Mouse (Mus musculus): ENCODE data around the gene Slc4a4. TPM values are rescaled to one million over a fixed set of nuclear protein-coding genes. Genes with fewer than 3 reads are reported as not detected.
"Not testable (repeated sequence)": the region's sequence is repeated elsewhere in the genome, so short reads cannot be mapped to it uniquely, and the experiment has no call there.

Gene Slc4a4
- polyA plus RNA-seq, 1 experiment = 6.3 TPM

DNA sequence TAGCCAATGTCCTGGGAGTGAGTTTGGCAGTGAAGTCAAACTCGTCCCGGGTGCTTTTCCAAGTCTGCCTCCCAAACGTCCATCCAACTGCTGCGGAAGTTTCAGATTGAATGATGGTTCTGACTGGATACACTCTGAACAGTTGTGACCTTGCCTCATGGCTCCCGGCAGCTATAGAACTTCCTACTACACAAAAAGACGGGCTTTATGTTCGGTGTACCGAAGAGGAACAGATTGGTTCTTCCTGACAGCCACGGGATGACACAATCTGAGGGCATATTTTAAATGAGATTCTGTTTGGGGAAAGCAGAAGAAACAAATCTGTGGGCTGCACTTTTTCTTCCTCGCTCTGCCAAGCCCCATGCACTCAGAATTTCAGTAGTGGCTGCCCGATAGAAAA lies 201.8 kb downstream of the Slc4a4 start:
- no peak for TF ChIP-seq CTCF (IDR thresholded peaks at IDR 0.05; ENCODE audit: borderline replicate concordance, extremely low read depth, insufficient read depth, insufficient read length)
- DNase-seq (ENCODE audit: low read depth) = peak; percentile 40

DNA sequence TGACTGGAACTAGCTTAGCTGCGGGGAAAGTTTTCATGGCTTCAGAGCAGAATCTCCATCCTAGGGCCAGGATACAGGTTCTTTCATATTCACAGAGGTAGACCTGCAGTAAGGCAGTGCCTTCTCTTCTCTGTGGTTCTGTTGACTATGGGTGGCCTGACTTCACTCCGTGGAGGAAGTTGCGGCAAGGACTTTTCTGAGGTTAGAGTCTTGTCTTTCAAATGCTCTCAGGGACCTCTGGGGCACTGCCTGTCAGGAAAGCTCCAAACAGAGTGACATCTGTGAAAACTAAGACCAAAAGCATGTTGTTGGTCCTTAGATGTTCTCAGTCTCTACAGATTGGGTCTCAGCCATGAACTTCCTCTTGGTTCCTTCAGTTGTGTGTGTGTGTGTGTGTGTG lies 203.5 kb downstream of the Slc4a4 start:
- no peak for DNase-seq (ENCODE audit: low read depth)
- TF ChIP-seq POLR2A (IDR thresholded peaks at IDR 0.05; ENCODE audit: borderline replicate concordance, extremely low read depth, insufficient read depth, insufficient read length, poor library complexity, severe bottlenecking) (no peak), CTCF (IDR thresholded peaks at IDR 0.05; ENCODE audit: borderline replicate concordance, extremely low read depth, insufficient read depth, insufficient read length) (no peak)

DNA sequence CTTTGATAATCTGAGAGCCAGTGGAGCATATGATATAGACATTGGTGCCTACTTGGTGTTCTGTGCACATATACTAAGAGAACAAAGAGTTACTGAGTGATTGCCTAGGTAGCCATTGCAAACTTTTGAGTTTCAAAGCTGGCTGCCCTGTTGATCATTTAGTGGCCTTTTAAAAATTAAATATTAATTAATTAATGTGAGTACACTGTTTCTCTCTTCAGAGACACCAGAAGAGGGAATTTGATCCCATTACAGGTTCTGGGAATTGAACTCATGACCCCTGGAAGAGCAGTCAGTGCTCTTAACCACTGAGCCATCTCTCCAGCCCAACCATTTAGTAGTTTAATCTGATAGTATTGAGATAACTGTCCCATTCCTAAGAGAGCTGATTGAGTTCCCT lies 209.8 kb downstream of the Slc4a4 start:
- no peak for TF ChIP-seq CTCF (IDR thresholded peaks at IDR 0.05; ENCODE audit: borderline replicate concordance, extremely low read depth, insufficient read depth, insufficient read length)
- TF ChIP-seq POLR2A (IDR thresholded peaks at IDR 0.05; ENCODE audit: borderline replicate concordance, extremely low read depth, insufficient read depth, insufficient read length, poor library complexity, severe bottlenecking) = no peak
- no peak for DNase-seq (ENCODE audit: low read depth)

DNA sequence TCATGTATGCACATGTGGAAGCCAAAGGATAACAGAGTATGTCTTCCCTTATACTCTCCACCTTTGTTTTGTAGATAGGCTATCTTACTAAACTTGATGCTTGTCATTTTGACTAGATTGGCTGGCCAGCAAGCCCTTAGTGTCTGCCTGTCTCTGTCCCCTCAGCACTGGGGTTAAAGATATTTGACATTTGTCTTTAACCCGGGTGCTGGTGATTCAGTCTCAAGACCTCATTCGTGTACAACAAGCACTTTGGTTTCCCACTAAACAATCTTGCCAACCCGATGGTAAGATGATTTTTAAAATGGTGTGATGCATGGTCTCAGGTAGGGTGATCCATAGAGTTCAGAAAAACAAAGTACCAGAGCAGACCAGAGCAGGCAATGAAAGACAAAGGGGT lies 210.7 kb downstream of the Slc4a4 start:
- TF ChIP-seq POLR2A (IDR thresholded peaks at IDR 0.05; ENCODE audit: borderline replicate concordance, extremely low read depth, insufficient read depth, insufficient read length, poor library complexity, severe bottlenecking) = no peak
- TF ChIP-seq CTCF (IDR thresholded peaks at IDR 0.05; ENCODE audit: borderline replicate concordance, extremely low read depth, insufficient read depth, insufficient read length) = no peak
- no peak for DNase-seq (ENCODE audit: low read depth)

DNA sequence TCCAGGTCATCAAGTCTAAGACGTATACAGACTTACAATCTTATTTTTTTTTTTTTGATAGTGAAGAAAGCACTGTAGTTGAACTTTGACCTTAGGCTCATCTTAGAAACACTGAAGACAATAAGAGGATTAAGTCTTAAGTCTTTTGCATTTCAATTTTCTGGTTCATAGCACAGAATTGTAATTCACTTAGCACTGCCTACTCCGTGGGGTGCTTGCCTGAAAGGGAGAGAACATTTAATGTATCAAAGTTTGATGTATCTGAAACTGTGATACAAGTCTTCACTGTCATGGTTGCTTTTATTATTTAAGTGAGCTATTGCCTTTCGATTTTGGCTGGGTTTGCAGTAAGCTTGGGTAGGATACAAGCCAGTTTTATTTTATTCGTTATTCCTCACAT lies 211.5 kb downstream of the Slc4a4 start:
- TF ChIP-seq POLR2A (IDR thresholded peaks at IDR 0.05; ENCODE audit: borderline replicate concordance, extremely low read depth, insufficient read depth, insufficient read length, poor library complexity, severe bottlenecking) = no peak
- no peak for TF ChIP-seq CTCF (IDR thresholded peaks at IDR 0.05; ENCODE audit: borderline replicate concordance, extremely low read depth, insufficient read depth, insufficient read length)
- DNase-seq (ENCODE audit: low read depth) = no peak

DNA sequence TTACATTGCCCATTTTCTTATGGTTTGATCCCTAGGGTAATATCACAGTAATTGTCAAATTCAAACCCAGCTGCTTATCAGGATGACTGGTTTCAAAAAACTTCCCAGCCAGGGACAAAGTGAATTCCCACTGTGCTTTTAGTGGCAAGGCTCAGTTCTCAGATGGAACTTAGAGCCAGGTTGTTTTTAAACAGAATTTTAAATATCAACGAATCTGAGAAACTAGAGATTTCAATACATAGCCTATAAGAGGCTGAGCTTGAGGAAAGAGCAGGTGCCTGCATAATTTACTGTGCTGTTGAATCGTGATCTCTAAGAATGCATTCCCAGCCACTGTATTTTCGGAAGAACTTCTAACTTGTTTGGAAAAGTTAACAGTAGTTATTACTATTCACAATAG lies 213.3 kb downstream of the Slc4a4 start:
- DNase-seq (ENCODE audit: low read depth) = no peak
- no peak for TF ChIP-seq POLR2A (IDR thresholded peaks at IDR 0.05; ENCODE audit: borderline replicate concordance, extremely low read depth, insufficient read depth, insufficient read length, poor library complexity, severe bottlenecking)
- no peak for TF ChIP-seq CTCF (IDR thresholded peaks at IDR 0.05; ENCODE audit: borderline replicate concordance, extremely low read depth, insufficient read depth, insufficient read length)

DNA sequence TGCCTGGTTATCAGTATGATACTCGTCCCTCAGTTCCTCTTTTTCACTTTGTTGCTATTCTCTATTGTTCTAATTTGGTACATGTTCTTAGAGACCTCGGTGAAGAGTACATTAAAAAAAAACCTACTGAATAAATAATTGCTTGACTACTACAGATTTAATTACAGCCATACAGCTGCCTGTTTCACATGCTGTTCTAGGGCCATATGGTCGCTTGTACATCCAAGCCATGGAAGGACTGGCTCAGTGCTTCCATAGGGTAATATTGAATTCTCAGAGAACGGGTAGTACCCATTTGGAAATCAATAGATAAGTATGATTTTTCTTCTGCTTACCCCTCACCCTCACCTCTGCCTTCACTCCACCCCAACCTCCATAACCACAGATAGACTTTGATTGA lies 215.9 kb downstream of the Slc4a4 start:
- peak; percentile 40 for DNase-seq (ENCODE audit: low read depth)

DNA sequence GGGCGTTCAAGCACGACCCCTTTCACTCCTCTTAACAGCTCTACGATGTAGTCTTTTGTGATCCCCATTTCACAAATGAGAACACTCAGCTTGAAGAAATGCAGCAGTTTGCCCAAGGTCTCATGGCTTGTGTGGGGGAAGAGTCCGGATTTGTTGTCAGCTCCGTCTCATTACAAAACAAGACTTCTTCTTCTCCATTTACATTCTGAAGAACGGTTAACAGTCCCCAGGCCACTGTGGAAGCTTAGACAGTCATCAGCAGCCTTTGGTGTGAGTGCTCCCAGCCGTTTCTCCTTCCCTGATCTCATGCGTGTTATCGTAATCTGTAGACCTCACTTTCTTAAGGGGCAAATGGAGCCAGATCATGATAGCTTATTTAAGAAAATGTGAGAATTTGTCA lies 218.7 kb downstream of the Slc4a4 start:
- TF ChIP-seq POLR2A (IDR thresholded peaks at IDR 0.05; ENCODE audit: borderline replicate concordance, extremely low read depth, insufficient read depth, insufficient read length, poor library complexity, severe bottlenecking) (no peak), CTCF (IDR thresholded peaks at IDR 0.05; ENCODE audit: borderline replicate concordance, extremely low read depth, insufficient read depth, insufficient read length) (no peak)
- no peak for DNase-seq (ENCODE audit: low read depth)

More for the DNA sequence above, 215.9 kb downstream of the Slc4a4 start:
- TF ChIP-seq CTCF (IDR thresholded peaks at IDR 0.05; ENCODE audit: borderline replicate concordance, extremely low read depth, insufficient read depth, insufficient read length) = no peak
- no peak for TF ChIP-seq POLR2A (IDR thresholded peaks at IDR 0.05; ENCODE audit: borderline replicate concordance, extremely low read depth, insufficient read depth, insufficient read length, poor library complexity, severe bottlenecking)

DNA sequence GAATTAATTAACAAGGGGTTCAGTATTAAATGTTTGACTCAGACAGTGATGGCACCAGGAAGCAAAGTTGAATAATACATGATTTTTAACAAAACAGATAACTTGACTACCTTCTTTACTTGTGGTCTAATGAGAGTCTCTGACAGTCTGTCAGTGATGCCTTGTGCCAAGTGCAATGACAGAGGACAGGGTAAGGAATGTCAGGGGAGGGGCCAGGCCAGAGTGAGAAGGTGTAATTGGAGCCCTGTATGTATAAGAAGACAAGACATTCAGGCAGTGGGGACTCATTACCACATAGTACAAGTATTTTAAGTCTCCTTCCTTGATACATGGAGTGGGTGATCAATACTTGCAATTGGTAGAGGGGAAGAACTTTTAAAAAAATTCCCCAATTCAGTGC lies 219.6 kb downstream of the Slc4a4 start:
- TF ChIP-seq CTCF (IDR thresholded peaks at IDR 0.05; ENCODE audit: borderline replicate concordance, extremely low read depth, insufficient read depth, insufficient read length) (no peak), POLR2A (IDR thresholded peaks at IDR 0.05; ENCODE audit: borderline replicate concordance, extremely low read depth, insufficient read depth, insufficient read length, poor library complexity, severe bottlenecking) (no peak)
- no peak for DNase-seq (ENCODE audit: low read depth)

DNA sequence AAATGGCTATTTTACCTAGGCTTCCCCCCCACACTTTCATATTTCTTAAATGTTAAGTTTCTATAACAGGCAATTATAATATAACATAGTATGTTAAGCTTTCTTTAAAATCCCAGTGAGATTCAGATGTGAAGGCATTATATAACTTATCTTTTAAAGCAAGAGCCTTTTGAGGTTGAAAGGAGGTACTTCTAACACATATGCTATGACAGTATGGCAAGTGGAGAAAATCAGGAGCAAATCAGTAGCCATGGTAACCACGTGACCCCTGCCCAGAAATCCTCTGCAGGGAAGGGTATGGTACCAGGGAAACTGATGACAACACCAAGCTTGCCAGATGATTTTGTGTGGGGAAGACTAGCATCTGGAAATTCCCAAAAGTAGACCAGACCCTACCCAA lies 222.2 kb downstream of the Slc4a4 start:
- DNase-seq (ENCODE audit: low read depth) = no peak
- TF ChIP-seq CTCF (IDR thresholded peaks at IDR 0.05; ENCODE audit: borderline replicate concordance, extremely low read depth, insufficient read depth, insufficient read length) = no peak
- no peak for TF ChIP-seq POLR2A (IDR thresholded peaks at IDR 0.05; ENCODE audit: borderline replicate concordance, extremely low read depth, insufficient read depth, insufficient read length, poor library complexity, severe bottlenecking)

DNA sequence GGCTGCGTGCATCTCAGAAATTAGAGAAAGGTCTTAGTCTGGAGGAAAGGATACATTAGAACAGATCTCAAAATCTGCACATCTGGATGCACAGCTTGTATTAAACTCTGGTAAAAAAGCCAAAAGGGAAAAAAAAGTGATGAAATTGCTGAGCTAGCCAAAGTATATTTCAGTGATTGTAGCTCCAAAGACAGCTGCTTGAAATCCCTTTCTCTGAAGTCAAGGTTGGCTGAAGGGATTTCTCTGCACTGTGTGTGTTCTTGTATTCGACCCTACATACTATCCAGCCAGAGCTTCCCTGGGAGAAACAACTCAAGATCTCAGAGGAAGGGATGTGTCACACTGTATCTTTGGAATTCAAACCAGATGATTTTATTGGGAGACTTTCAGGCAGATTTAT lies 223.2 kb downstream of the Slc4a4 start:
- DNase-seq (ENCODE audit: low read depth) = no peak
- TF ChIP-seq POLR2A (IDR thresholded peaks at IDR 0.05; ENCODE audit: borderline replicate concordance, extremely low read depth, insufficient read depth, insufficient read length, poor library complexity, severe bottlenecking) (no peak), CTCF (IDR thresholded peaks at IDR 0.05; ENCODE audit: borderline replicate concordance, extremely low read depth, insufficient read depth, insufficient read length) (no peak)

DNA sequence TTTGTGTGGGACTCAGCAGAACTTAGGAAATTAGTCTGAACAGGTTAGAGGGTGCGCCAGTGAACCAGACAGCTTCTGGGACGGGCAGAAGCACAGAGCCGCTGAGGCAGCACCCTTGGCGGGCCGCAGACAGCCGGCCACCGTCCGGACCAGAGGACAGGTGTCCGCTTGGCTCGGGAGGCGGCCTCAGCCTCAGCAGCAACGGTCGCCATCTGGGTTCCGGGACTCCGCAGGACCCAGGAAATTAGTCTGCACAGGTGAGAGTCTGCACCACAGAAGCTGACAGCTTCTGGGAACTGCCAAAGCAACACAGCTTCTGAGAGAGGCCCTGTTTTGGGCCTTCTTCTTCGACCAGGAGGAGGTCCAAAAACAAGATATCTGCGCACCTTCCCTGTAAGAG lies 225.4 kb downstream of the Slc4a4 start:
- not testable (repeated sequence) for DNase-seq (ENCODE audit: low read depth)

DNA sequence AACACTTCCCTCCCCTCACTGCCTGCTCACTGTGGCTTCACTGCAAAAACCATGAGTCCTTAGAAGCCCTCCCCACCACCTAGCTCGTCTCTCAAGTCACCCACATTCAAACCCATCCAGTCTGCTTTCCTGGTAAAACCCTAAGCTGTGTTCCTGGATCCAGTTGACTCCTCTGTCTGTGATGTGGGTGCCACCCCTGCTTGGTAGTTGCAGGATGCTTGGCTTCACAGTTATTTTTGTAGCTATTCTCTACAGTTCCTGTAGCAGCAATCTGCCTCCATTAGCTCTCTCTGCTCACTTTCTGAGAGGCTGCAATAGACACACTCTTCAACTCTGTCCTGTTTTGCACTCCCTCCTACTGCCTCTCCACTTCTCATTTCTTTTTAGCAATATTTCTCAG lies 234.3 kb downstream of the Slc4a4 start:
- DNase-seq (ENCODE audit: low read depth) = no peak
- TF ChIP-seq CTCF (IDR thresholded peaks at IDR 0.05; ENCODE audit: borderline replicate concordance, extremely low read depth, insufficient read depth, insufficient read length) (no peak), POLR2A (IDR thresholded peaks at IDR 0.05; ENCODE audit: borderline replicate concordance, extremely low read depth, insufficient read depth, insufficient read length, poor library complexity, severe bottlenecking) (no peak)
